In the genomic region with DNA sequence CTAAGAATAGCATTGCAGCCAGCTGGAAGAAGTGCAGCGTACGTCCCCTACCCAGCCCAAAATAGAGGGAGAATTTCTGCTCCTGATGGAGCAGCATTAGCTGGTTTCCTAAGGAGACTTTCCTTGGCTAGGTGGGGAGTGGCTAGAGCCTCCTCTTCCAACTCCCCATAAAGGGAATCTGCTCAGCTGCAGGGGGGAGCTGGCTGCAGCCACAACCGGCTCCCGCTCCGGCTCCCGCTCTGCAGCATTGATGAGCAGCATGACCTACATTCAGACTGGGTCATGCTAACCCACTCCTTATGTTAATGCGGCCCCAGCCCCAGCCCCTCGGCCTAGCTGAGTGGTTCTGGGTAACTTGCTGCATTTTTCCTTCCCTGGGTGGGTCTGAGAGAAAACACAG, we compare ENCODE assay signal across 17 mouse cellular contexts. TPM values are rescaled to one million over a fixed set of nuclear protein-coding genes. Genes with fewer than 3 reads are reported as not detected.
DNase-seq lines count a peak whose midpoint lies in the region; ATAC-seq lines count a peak whose summit lies in the region.
"Had no signal": no experiment of that assay in that cellular context is flagged by ENCODE, and none has a peak within 500 bp of the region (broad histone marks: within the 10 kb centered on the region; RNA-seq: fewer than 3 reads in every experiment).

No protein-coding gene starts in this region.

- H3K27ac ChIP-seq in hindbrain, embryonic 15.5 days (replicated peaks), result peak overlapping the region; percentile 72
- H3K27ac ChIP-seq: kidney, postnatal 0 days had no signal

- intact Hi-C loops in left cerebral cortex, postnatal 14 days (cut with DNase I), result no loop called here

- H3K27me3 ChIP-seq in hindbrain, embryonic 15.5 days, result no peaks in the 10 kb centered on the region

- no peak overlapping the region for H3K9ac ChIP-seq in hindbrain, embryonic 15.5 days

- peaks cover 39% of the 10 kb centered on the region for H3K36me3 ChIP-seq in hindbrain, embryonic 15.5 days

- peaks cover 12% of the 10 kb centered on the region for H3K4me1 ChIP-seq in hindbrain, embryonic 15.5 days (replicated peaks)

- peak; percentile 74 for ATAC-seq in hindbrain, embryonic 15.5 days (ENCODE audit: low FRiP score, low read depth)
- ATAC-seq: activated CD4-positive, CD25-positive, alpha-beta regulatory T cell, adult 4 months; lung, postnatal 0 days had no signal

- H3K4me3 ChIP-seq in hindbrain, embryonic 15.5 days, result no peak overlapping the region

- H3K9me3 ChIP-seq in hindbrain, embryonic 15.5 days, result no peaks in the 10 kb centered on the region

- 35% methylated on average over 8 of the region's 8 CpGs for WGBS in hindbrain, embryonic 15.5 days

- DNase-seq in cerebellum, postnatal 14 days, result peak; percentile 69
- DNase-seq in cerebellum, adult 8-10 months, result no peak
- peak; percentile 54 to 61 for DNase-seq in left cerebral cortex, postnatal 14 days (ENCODE audit: low spot score in 2 of 2)
- no peak for DNase-seq in left cerebral cortex, adult 8-10 months (ENCODE audit: low spot score in 2 of 2)
- peak; percentile 73 for DNase-seq in retina, embryonic 14.5 days (ENCODE audit: low spot score)
- no peak for DNase-seq in lung, postnatal 25 days (ENCODE audit: low spot score)
- no peak for DNase-seq in kidney, adult 9 months
- DNase-seq: heart, adult 11 months; heart, postnatal 36 days; thymus, postnatal 14 days had no signal

- H3K4me2 ChIP-seq in hindbrain, embryonic 15.5 days, result no peak overlapping the region
- H3K4me2 ChIP-seq: liver, embryonic 11.5 days had no signal

RNA-seq across cellular contexts. Expression of gene Mrpl37, which starts 27.4 kb away (rescaled TPM):
- total RNA-seq in left cerebral cortex, postnatal 14 days (2021), result 10 to 100 TPM; 64.9 to 67.0 TPM
- total RNA-seq in left cerebral cortex, adult 8-10 months (2022), result 10 to 100 TPM; 53.4 to 58.6 (median 58.2) TPM
- 83.6 and 85.2 TPM in 2 replicates for polyA plus RNA-seq in hindbrain, embryonic 15.5 days (2015; fragmentation: Nextera tagmentation; extraction: Ambion mirVana)

RNA-seq across cellular contexts. Expression of gene Cyb5rl, which starts 27.5 kb away (rescaled TPM):
- total RNA-seq in left cerebral cortex, postnatal 14 days (2021), result 1 to 10 TPM; 4.6 to 7.7 TPM
- total RNA-seq in left cerebral cortex, adult 8-10 months (2022), result 1 to 10 TPM; 5.8 to 9.8 (median 7.2) TPM
- 3.6 and 4.6 TPM in 2 replicates for polyA plus RNA-seq in hindbrain, embryonic 15.5 days (2015; fragmentation: Nextera tagmentation; extraction: Ambion mirVana)

RNA-seq across cellular contexts. Expression of gene Cdcp2, which starts 57.4 kb away (rescaled TPM):
- not detected for total RNA-seq in left cerebral cortex, postnatal 14 days (2021)
- total RNA-seq in left cerebral cortex, adult 8-10 months (2022), result not detected
- 0.16 TPM in 1 of 2 replicates, not detected in the other for polyA plus RNA-seq in hindbrain, embryonic 15.5 days (2015; fragmentation: Nextera tagmentation; extraction: Ambion mirVana)
- total RNA-seq: heart, postnatal 36 days; layer of hippocampus, postnatal 14 days had no signal
- polyA plus RNA-seq: activated CD4-positive, CD25-positive, alpha-beta regulatory T cell, adult 4 months; frontal cortex, adult 2 months; liver, embryonic 11.5 days had no signal

Comparison
In these comparisons a context has a peak if more than half of its experiments do, and no peak if none do; other contexts are left out.
1. DNase-seq: peak in cerebellum, postnatal 14 days (2 of 2), left cerebral cortex, postnatal 14 days (2 of 2) and retina, embryonic 14.5 days (single experiment); none in cerebellum, adult 8-10 months (single experiment), left cerebral cortex, adult 8-10 months (0 of 2), lung, postnatal 25 days (single experiment) and kidney, adult 9 months (single experiment).